12 mouse cellular contexts compared by ENCODE assay signal in genomic region chr4:130270089-130270488, GRCm38 (mm10). TPM values are rescaled to one million over a fixed set of nuclear protein-coding genes. Genes with fewer than 3 reads are reported as not detected.
DNase-seq lines count a peak whose midpoint lies in the region; ATAC-seq lines count a peak whose summit lies in the region.
"Had no signal": no experiment of that assay in that cellular context is flagged by ENCODE, and none has a peak within 500 bp of the region (broad histone marks: within the 10 kb centered on the region; RNA-seq: fewer than 3 reads in every experiment).

No protein-coding gene starts in this region.

- no peak overlapping the region for H3K4me3 ChIP-seq in midbrain, embryonic 15.5 days
- H3K4me3 ChIP-seq: embryonic facial prominence, embryonic 10.5 days; midbrain, embryonic 12.5 days had no signal

- H3K4me2 ChIP-seq in midbrain, embryonic 15.5 days: no peak overlapping the region
- H3K4me2 ChIP-seq: heart, embryonic 11.5 days; midbrain, embryonic 12.5 days had no signal

- 77% methylated on average over 8 of the region's 8 CpGs for WGBS in midbrain, embryonic 15.5 days

- H3K36me3 ChIP-seq in midbrain, embryonic 15.5 days (replicated peaks): no peaks in the 10 kb centered on the region
- H3K36me3 ChIP-seq: embryonic facial prominence, embryonic 10.5 days; midbrain, embryonic 12.5 days had no signal

- H3K9ac ChIP-seq in midbrain, embryonic 15.5 days: no peak overlapping the region
- H3K9ac ChIP-seq: midbrain, embryonic 12.5 days had no signal

- no peaks in the 10 kb centered on the region for H3K9me3 ChIP-seq in midbrain, embryonic 15.5 days
- H3K9me3 ChIP-seq: embryonic facial prominence, embryonic 10.5 days; midbrain, embryonic 12.5 days had no signal

- H3K27ac ChIP-seq in midbrain, embryonic 15.5 days: no peak overlapping the region
- H3K27ac ChIP-seq: embryonic facial prominence, embryonic 10.5 days; midbrain, embryonic 12.5 days had no signal

- DNase-seq in 3T3-L1 (ENCODE audit: low read depth, low spot score): peak; percentile 13
- DNase-seq in adrenal gland, postnatal 14 days: peak; percentile 56
- DNase-seq in frontal cortex, postnatal 25 days (ENCODE audit: low spot score in 2 of 2): peak; percentile 33 to 57
- peak; percentile 79 to 84 for DNase-seq in left cerebral cortex, postnatal 36 days (ENCODE audit: low spot score in 2 of 2)
- DNase-seq in urinary bladder, postnatal 25 days (ENCODE audit: low spot score): no peak
- DNase-seq in T-cell, adult 2 months (ENCODE audit: low spot score): no peak
- DNase-seq: kidney, postnatal 36 days had no signal

- peaks cover 23% of the 10 kb centered on the region for H3K4me1 ChIP-seq in midbrain, embryonic 15.5 days

- no peak for ATAC-seq in midbrain, embryonic 15.5 days (replicated peaks)

- intact Hi-C loops in left cerebral cortex, postnatal 36 days (cut with DNase I): no loop called here

- H3K27me3 ChIP-seq in midbrain, embryonic 15.5 days (replicated peaks): no peaks in the 10 kb centered on the region
- H3K27me3 ChIP-seq: midbrain, embryonic 12.5 days had no signal

RNA-seq across cellular contexts. Expression of gene Serinc2, which starts 8.9 kb away (rescaled TPM):
- total RNA-seq in adrenal gland, postnatal 14 days (2021): 0.98 and 2.2 TPM in 2 replicates
- total RNA-seq in left cerebral cortex, postnatal 36 days (2021): 1 to 10 TPM; 5.7 to 7.1 TPM
- polyA plus RNA-seq in midbrain, embryonic 15.5 days (2015; fragmentation: Nextera tagmentation; extraction: Ambion mirVana): 42.9 and 50.3 TPM in 2 replicates

RNA-seq across cellular contexts. Expression of gene Fabp3, which starts 38.3 kb away (rescaled TPM):
- total RNA-seq in adrenal gland, postnatal 14 days (2021): 185 and 345 TPM in 2 replicates
- total RNA-seq in left cerebral cortex, postnatal 36 days (2021): 100 to 1,000 TPM; 141 to 166 TPM
- polyA plus RNA-seq in midbrain, embryonic 15.5 days (2015; fragmentation: Nextera tagmentation; extraction: Ambion mirVana): 216 and 230 TPM in 2 replicates

RNA-seq across cellular contexts. Expression of gene Gm10570, which starts 38.4 kb away (rescaled TPM):
- total RNA-seq in adrenal gland, postnatal 14 days (2021): 1.5 TPM in 1 of 2 replicates, not detected in the other
- total RNA-seq in left cerebral cortex, postnatal 36 days (2021): 1 to 10 TPM; 1.4 to 1.8 TPM
- 1.0 and 1.4 TPM in 2 replicates for polyA plus RNA-seq in midbrain, embryonic 15.5 days (2015; fragmentation: Nextera tagmentation; extraction: Ambion mirVana)
- polyA plus RNA-seq: embryonic facial prominence, embryonic 10.5 days; heart, embryonic 11.5 days; midbrain, embryonic 12.5 days; spleen, adult 2 months had no signal

RNA-seq across cellular contexts. Expression of gene Gm853, which starts 47.9 kb away (rescaled TPM):
- total RNA-seq in adrenal gland, postnatal 14 days (2021): not detected in 2 replicates
- total RNA-seq in left cerebral cortex, postnatal 36 days (2021): not detected
- polyA plus RNA-seq in midbrain, embryonic 15.5 days (2015; fragmentation: Nextera tagmentation; extraction: Ambion mirVana): 0.06 and 0.08 TPM in 2 replicates
- polyA plus RNA-seq: embryonic facial prominence, embryonic 10.5 days; heart, embryonic 11.5 days; midbrain, embryonic 12.5 days; spleen, adult 2 months had no signal

Comparison
In these comparisons a context has a peak if more than half of its experiments do, and no peak if none do; other contexts are left out.
1. DNase-seq: peak in 3T3-L1 (single experiment), adrenal gland, postnatal 14 days (single experiment), frontal cortex, postnatal 25 days (2 of 2) and left cerebral cortex, postnatal 36 days (2 of 2); none in urinary bladder, postnatal 25 days (single experiment) and T-cell, adult 2 months (single experiment).